Mouse (Mus musculus): ENCODE results near the gene Ppt1. TPM values are rescaled to one million over a fixed set of nuclear protein-coding genes. Genes with fewer than 3 reads are reported as not detected.
A peak's percentile ranks its signal among the peaks of the same experiment; 100 is the strongest.

The Ppt1 gene
- total and polyA plus RNA-seq, 3 experiments: 13.1 to 19.9 TPM; not detected in 1

GRCm38 (mm10) chr4:122811180-122811579 is 24.9 kb upstream of the Ppt1 start:
- Histone ChIP-seq H3K4me1 (ENCODE audit: control insufficient read depth in 1 of 2, insufficient read depth in 2 of 2, low read length in 2 of 2) (peaks cover 5 to 10% of the 10 kb centered on the region in 2 experiments), H3K9ac (ENCODE audit: control insufficient read depth, low read depth, low read length, poor library complexity, severe bottlenecking) (no peak overlapping the region), H3K27ac (ENCODE audit: control insufficient read depth, low read depth, low read length) (no peak overlapping the region), H3K79me2 (ENCODE audit: control insufficient read depth, insufficient read depth, low read length, poor library complexity) (no peaks in the 10 kb centered on the region), H3K27me3 (ENCODE audit: control insufficient read depth in 1 of 2, insufficient read depth in 2 of 2, low read length in 2 of 2) (no peaks in the 10 kb centered on the region), H3K4me3 (ENCODE audit: control insufficient read depth in 1 of 2, insufficient read depth in 1 of 2, low read depth in 2 of 2, low read length in 2 of 2) (no peak overlapping the region), H3K9me3 (replicated peaks; ENCODE audit: insufficient read depth, low read length) (no peaks in the 10 kb centered on the region), H3K36me3 (ENCODE audit: control insufficient read depth in 1 of 2, insufficient read depth in 2 of 2, low read length in 2 of 2) (peaks cover 0 to 18% of the 10 kb centered on the region in 2 experiments; a peak in 2 of 4 replicates)
- peak; percentile 65 for DNase-seq (ENCODE audit: low read depth, low spot score)
- peak; percentile 81 for TF ChIP-seq TAL1 (IDR thresholded peaks at IDR 0.05; ENCODE audit: low read length)
- TF ChIP-seq ETS1 (IDR thresholded peaks at IDR 0.05; ENCODE audit: low read depth, low read length): 0 out of 2 replicates have a peak, but pooled peaks have one; percentile 45
- 0 out of 2 replicates have a peak, but pooled peaks have one; percentile 2 for TF ChIP-seq SMC3 (IDR thresholded peaks at IDR 0.05; ENCODE audit: low read depth, low read length)
- TF ChIP-seq NRF1 (IDR thresholded peaks at IDR 0.05; ENCODE audit: insufficient read depth, low read depth, low read length, poor library complexity, severe bottlenecking): no peak
- no peak for TF ChIP-seq GABPA (IDR thresholded peaks at IDR 0.05; ENCODE audit: low read depth, low read length)
- TF ChIP-seq TCF12 (IDR thresholded peaks at IDR 0.05; ENCODE audit: low read depth, low read length): peak; percentile 73
- 0 out of 2 replicates have a peak, but pooled peaks have one; percentile 13 for TF ChIP-seq MYC (IDR thresholded peaks at IDR 0.05; ENCODE audit: low read depth, low read length)
- TF ChIP-seq MEF2A (IDR thresholded peaks at IDR 0.05; ENCODE audit: extremely low read depth, insufficient replicate concordance, low read depth, low read length, poor library complexity, severe bottlenecking): 0 out of 2 replicates have a peak, but pooled peaks have one; percentile 21
- TF ChIP-seq GATA1 (IDR thresholded peaks at IDR 0.05; ENCODE audit: low read depth, low read length): peak; percentile 65
- TF ChIP-seq EP300 (IDR thresholded peaks at IDR 0.05; ENCODE audit: low read depth in 1 of 2, low read length in 2 of 2): peak; percentile 79 to 84
- no peak for TF ChIP-seq HCFC1 (IDR thresholded peaks at IDR 0.05; ENCODE audit: low read depth, low read length)
- peak; percentile 84 for TF ChIP-seq TBP (IDR thresholded peaks at IDR 0.05; ENCODE audit: low read depth, low read length)

- Histone ChIP-seq H3K27me3 (ENCODE audit: control insufficient read depth in 1 of 2, insufficient read depth in 2 of 2, low read length in 2 of 2) (no peaks in the 10 kb centered on the region; a peak in 1 of 4 replicates), H3K79me2 (ENCODE audit: control insufficient read depth, insufficient read depth, low read length, poor library complexity) (no peaks in the 10 kb centered on the region), H3K27ac (ENCODE audit: control insufficient read depth, low read depth, low read length) (0 out of 2 replicates have a peak overlapping the region, but pooled peaks have one; percentile 20), H3K4me1 (ENCODE audit: control insufficient read depth in 1 of 2, insufficient read depth in 2 of 2, low read length in 2 of 2) (peaks cover 5 to 10% of the 10 kb centered on the region in 2 experiments), H3K9ac (ENCODE audit: control insufficient read depth, low read depth, low read length, poor library complexity, severe bottlenecking) (no peak overlapping the region), H3K9me3 (replicated peaks; ENCODE audit: insufficient read depth, low read length) (no peaks in the 10 kb centered on the region), H3K36me3 (ENCODE audit: control insufficient read depth in 1 of 2, insufficient read depth in 2 of 2, low read length in 2 of 2) (peaks cover 0 to 18% of the 10 kb centered on the region in 2 experiments; a peak in 2 of 4 replicates), H3K4me3 (ENCODE audit: control insufficient read depth in 1 of 2, insufficient read depth in 1 of 2, low read depth in 2 of 2, low read length in 2 of 2) (no peak overlapping the region)
- peak; percentile 24 for DNase-seq (ENCODE audit: low read depth, low spot score)
- TF ChIP-seq ZC3H11A (IDR thresholded peaks at IDR 0.05; ENCODE audit: low read depth, low read length) (no peak), HCFC1 (IDR thresholded peaks at IDR 0.05; ENCODE audit: low read depth, low read length) (no peak), MYB (IDR thresholded peaks at IDR 0.05; ENCODE audit: low read depth, low read length) (no peak), GABPA (IDR thresholded peaks at IDR 0.05; ENCODE audit: low read depth, low read length) (no peak), BHLHE40 (IDR thresholded peaks at IDR 0.05; ENCODE audit: borderline replicate concordance, low read depth, low read length) (no peak), JUND (IDR thresholded peaks at IDR 0.05; ENCODE audit: low read depth, low read length) (no peak), ETS1 (IDR thresholded peaks at IDR 0.05; ENCODE audit: low read depth, low read length) (peak; percentile 45; the same call in 1 of the 2 replicates), RAD21 (IDR thresholded peaks at IDR 0.05; ENCODE audit: low read depth, low read length) (no peak), MEF2A (IDR thresholded peaks at IDR 0.05; ENCODE audit: extremely low read depth, insufficient replicate concordance, low read depth, low read length, poor library complexity, severe bottlenecking) (no peak), CTCF (IDR thresholded peaks at IDR 0.05 in 2 of 3, conservative IDR thresholded peaks at IDR 0.05 in 1 of 3; ENCODE audit: control insufficient read depth in 1 of 3, insufficient read depth in 1 of 3, low read depth in 2 of 3, low read length in 3 of 3, poor library complexity in 1 of 3, severe bottlenecking in 1 of 3) (no peak), KAT2A (conservative IDR thresholded peaks at IDR 0.05; ENCODE audit: low read depth, low read length) (no peak), UBTF (IDR thresholded peaks at IDR 0.05; ENCODE audit: borderline replicate concordance, insufficient read depth, low read depth, low read length) (no peak), TCF12 (IDR thresholded peaks at IDR 0.05; ENCODE audit: low read depth, low read length) (no peak; the same call in 1 of the 2 replicates), RCOR1 (IDR thresholded peaks at IDR 0.05; ENCODE audit: low read depth, low read length) (no peak), TBP (IDR thresholded peaks at IDR 0.05; ENCODE audit: low read depth, low read length) (no peak), USF2 (IDR thresholded peaks at IDR 0.05; ENCODE audit: borderline replicate concordance in 1 of 2, insufficient read depth in 1 of 2, low read depth in 1 of 2, low read length in 2 of 2) (no peak), NRF1 (IDR thresholded peaks at IDR 0.05; ENCODE audit: insufficient read depth, low read depth, low read length, poor library complexity, severe bottlenecking) (no peak), CHD2 (IDR thresholded peaks at IDR 0.05; ENCODE audit: low read length) (no peak), POLR2AphosphoS2 (IDR thresholded peaks at IDR 0.05; ENCODE audit: low read length) (no peak), ZNF384 (IDR thresholded peaks at IDR 0.05; ENCODE audit: low read depth, low read length) (no peak), TAL1 (IDR thresholded peaks at IDR 0.05; ENCODE audit: low read length) (peak; percentile 78), POLR2A (IDR thresholded peaks at IDR 0.05; ENCODE audit: control insufficient read depth in 1 of 2, insufficient read depth in 1 of 2, low read depth in 1 of 2, low read length in 2 of 2, poor library complexity in 1 of 2) (no peak), MYC (IDR thresholded peaks at IDR 0.05; ENCODE audit: low read depth, low read length) (no peak), CHD1 (IDR thresholded peaks at IDR 0.05; ENCODE audit: low read depth, low read length) (no peak), SIN3A (IDR thresholded peaks at IDR 0.05; ENCODE audit: low read length) (peak; percentile 15; the same call in 1 of the 2 replicates), EP300 (IDR thresholded peaks at IDR 0.05; ENCODE audit: low read depth in 1 of 2, low read length in 2 of 2) (peak; percentile 24 to 74; a peak in 3 of 4 replicates)
Observed at GRCm38 (mm10) chr4:122811824-122812223, 24.2 kb upstream of the Ppt1 start.
